Mouse (Mus musculus) T-cell, adult 2 months (primary cell): Measurements from ENCODE around the gene Atp13a2.

Experiments
- DNase-seq: peaks from one replicate; pipeline ENCODE4 v3.0.0; 2022; ENCODE audit warnings: low spot score

Atp13a2 gene

DNA sequence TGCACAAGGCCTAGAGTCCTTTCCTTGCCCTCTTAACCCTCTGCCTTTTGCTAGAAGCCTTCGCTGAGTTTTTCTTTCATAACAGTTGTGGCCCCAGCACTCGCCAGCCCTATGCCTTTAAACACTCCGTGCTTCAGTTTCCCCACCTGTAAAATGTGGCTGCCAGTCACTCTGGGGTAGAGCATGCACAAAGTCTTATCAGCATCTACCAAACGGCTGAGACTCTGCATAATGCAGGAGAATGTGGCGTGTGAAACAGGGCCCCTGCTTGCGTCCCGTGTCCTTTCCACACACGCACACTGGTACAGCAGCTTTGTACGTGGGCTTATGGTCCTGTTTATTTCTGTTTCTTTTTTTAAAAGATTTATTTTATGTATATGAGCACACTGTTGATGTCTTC lies 10.1 kb downstream of the Atp13a2 start:
- DNase-seq: no peak

DNA sequence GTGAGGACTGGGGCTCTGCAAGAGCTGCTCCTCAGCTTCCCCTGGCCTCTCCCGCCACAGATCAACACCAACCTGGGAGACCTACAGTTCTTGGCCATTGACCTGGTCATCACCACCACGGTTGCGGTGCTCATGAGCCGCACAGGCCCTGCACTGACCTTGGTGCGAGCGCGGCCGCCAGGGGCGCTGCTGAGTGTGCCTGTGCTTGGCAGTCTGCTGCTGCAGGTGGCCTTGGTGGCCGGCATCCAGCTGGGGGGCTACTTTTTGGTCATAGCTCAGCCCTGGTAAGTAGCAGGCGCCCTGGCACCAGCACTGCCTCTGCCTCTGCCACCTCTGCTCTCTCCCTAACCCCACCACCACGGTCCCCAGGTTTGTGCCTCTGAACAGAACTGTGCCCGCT lies 19.3 kb downstream of the Atp13a2 start:
- DNase-seq: no peak

- no peak for DNase-seq
Measured at GRCm38 (mm10) chr4:141008028-141008427, 21.4 kb downstream of the Atp13a2 start.

GRCm38 (mm10) chr4:141010118-141010517 lies 23.4 kb downstream of the Atp13a2 start, which contains the start of gene Mfap2:
Mfap2 (plus strand) TSS chr4:141010418.
- DNase-seq: no peak

DNA sequence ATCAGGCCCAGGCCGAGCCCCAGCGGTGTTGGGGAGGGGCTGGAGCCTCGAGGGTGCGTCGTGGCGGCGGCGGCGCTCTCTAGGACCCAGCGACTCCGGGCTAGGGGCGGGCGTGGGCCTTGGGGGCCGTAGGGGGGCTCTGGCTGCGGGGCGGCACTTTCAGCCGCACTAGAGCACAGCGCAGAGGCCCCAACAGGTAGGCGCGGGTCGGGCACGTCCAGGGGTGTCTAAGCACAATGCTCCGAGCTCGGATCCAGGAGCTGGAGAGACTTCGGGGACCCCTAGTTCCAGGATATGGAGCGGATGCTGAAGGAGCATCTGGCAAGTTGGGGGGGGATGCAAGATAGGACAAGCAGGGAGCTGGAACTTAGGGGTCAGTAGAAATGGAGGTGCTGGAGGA lies 23.9 kb downstream of the Atp13a2 start:
- DNase-seq: no peak

GRCm38 (mm10) chr4:141010941-141011429 lies 24.3 kb downstream of the Atp13a2 start:
- no peak for DNase-seq

DNA sequence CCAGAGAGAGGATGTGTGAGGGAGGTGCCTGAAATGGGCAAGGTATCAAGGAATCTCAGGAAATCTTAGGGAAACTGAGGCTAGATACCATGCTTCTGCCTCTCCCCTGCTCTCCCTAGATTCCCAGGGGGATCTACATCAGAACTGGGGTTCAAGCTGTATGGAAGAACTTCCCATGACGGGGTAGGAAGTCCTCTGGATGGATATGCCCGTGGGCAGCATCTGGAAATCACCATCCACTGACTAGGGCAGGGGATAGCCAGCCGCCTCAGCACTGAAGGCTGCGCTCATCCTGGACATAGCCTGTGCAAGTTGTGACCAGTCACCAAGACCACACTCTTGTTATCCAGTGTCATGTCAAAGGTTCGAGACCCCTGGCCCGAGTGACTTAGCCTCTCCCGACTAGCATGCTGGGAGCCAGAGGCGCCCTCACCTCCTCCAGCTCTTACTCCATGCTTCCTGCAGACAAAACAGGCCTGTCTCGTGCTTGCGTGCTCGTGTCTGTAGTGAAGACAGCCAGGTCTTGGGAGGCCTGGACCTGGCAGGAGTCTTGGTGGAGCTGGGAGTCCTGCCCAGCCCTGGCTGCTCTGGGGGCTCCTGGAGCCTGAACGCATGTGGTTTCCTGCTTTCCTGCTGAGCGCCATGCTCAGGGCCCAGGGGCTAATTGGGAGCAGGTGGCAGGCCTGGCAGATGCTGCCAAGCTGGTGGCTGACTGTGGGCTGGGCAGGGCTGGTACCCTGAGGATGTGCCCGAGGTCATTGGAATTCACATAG lies 25.1 kb downstream of the Atp13a2 start:
- no peak for DNase-seq

GRCm38 (mm10) chr4:141012558-141012957 lies 25.9 kb downstream of the Atp13a2 start:
- no peak for DNase-seq

- no peak for DNase-seq
Measured at GRCm38 (mm10) chr4:141014114-141014513, 27.4 kb downstream of the Atp13a2 start.

- no peak for DNase-seq
Measured at GRCm38 (mm10) chr4:141014856-141015255, 28.2 kb downstream of the Atp13a2 start.

GRCm38 (mm10) chr4:141015356-141015755 lies 28.7 kb downstream of the Atp13a2 start:
- no peak for DNase-seq

- DNase-seq: no peak
Measured at GRCm38 (mm10) chr4:141016311-141016710, 29.6 kb downstream of the Atp13a2 start.

DNA sequence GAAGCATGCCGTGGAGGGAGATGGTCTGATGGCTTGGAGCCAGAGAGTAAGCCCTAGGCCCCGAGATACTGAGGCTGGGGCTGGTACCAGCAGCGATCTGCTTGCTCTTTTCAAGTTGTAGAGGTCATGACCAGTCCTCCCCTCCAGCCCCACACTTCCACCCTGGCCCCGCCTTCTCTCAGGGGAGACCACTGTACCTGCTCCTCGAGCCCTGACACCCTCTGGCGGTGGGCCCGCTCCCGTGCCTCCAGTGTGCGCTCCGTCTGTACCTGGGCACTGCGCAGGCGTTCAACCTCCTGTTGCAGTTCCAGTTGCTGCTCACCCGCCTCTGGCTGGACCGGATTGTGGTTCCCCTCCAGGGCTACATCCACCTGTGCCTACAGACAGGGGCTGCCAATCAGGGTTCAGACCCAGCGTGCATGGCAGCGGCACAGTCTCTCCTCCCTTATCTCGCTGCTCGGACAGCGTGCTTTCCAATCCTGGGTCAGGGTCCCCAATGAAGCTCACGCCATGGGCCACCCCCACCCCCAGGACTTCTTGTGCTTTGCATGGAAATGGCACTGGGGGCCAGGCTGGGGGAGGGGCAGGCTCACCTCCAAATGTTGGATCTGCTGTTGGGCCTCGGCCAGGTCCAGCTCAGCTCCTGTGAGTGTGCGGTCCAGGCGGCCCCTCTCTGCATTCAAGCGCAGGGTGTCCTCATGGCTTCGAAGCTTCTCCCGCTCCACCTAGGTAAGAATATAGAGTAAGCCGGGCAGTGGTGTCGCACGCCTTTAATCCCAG lies 31.2 kb downstream of the Atp13a2 start:
- DNase-seq: no peak

DNA sequence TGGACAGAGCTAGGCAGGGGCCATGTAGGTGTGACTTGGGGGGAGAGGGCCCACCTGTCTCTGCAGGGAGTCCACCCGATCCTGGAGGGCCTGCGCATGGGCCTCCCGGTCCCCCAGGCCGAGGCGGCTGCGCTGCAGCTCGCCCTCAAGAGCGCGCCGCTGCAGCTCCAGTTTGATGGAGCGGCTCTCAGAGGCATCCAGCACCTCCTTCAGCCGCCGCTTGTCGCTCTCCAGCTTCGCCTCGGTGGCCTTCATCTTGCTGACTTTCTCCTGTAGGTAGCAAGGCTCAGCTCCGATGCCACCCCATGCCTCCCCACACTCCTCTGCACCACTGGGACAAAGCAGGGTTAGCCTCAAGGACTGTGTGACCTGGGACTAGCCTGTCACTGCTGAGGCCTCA lies 33.5 kb downstream of the Atp13a2 start:
- no peak for DNase-seq

- no peak for DNase-seq
Measured at GRCm38 (mm10) chr4:141020811-141021613, 34.3 kb downstream of the Atp13a2 start.

DNA sequence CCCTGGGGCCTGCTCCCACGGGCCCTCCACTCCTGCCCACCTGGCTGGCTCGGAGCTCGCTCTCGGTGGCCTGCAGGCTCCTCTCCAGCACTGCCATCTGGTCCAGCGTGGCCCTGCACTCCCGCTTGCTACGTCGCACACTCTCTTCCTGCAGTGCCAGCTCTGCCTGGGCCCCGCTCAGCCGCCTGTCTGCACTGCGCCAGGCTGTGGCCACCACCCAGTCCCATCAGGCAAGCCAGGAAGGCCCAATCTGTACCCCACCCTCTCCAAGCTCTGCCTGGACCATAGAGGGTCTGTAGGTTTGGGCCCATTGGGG lies 34.9 kb downstream of the Atp13a2 start:
- DNase-seq: no peak

GRCm38 (mm10) chr4:141024052-141024451 lies 37.4 kb downstream of the Atp13a2 start:
- DNase-seq: no peak

GRCm38 (mm10) chr4:141024992-141025391 lies 38.3 kb downstream of the Atp13a2 start:
- no peak for DNase-seq

GRCm38 (mm10) chr4:141030541-141031206 lies 44.0 kb downstream of the Atp13a2 start:
- no peak for DNase-seq

GRCm38 (mm10) chr4:141031733-141032132 lies 45.1 kb downstream of the Atp13a2 start:
- peak; percentile 74 for DNase-seq

DNA sequence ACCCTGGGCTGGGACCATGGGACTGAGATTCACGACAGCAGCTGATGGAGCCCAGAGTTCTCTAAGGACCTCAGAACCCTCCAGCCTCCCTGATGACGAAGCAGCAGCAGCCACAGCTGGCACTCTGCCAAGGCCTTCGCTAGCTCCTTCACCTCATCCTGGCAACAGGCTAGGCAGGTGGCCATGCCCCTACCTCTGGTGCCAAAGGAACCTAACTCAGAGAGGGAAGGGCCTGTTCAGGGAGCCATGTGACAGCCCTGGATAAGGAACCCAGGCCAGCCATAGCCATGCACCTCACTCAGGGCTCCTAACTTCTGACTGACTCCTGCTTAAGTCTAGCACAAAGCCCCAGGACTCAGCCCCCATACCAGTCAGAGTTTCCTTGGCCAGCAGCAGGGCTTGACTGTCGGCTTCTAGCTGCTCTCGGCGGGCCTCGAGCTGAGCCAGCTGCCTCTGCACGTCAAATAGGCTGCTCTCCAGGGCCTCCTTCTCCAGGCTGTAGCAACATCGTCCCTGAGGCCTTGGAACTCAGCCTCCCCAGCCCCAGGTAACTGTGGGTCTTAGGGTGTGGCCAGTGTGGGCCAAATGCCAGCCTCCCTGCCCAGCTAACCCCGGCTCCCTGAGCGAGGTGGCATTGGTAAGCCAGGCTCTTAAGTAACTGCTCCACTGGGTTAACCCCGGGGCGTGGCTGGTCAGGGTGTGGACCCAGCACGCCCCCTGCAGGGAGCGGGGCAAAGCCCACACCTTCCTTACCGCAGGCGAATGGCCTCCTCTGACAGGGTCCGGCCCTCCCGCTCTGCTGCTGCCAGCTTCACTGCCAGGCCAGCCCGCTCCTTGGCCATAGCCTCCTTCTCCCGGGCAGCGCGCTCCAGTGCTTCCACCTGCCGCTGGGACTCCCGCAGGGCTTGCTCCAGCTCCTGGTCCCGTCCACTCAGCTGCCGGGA lies 47.2 kb downstream of the Atp13a2 start:
- DNase-seq: no peak
